Mouse (Mus musculus): ENCODE data around the gene Thnsl1.
"Not testable (repeated sequence)": the region's sequence is repeated elsewhere in the genome, so short reads cannot be mapped to it uniquely, and the experiment has no call there.

Thnsl1 gene

GRCm38 (mm10) chr2:21236846-21237245 is 31.3 kb downstream of the Thnsl1 start:
- no peak for DNase-seq (ENCODE audit: low read depth, low spot score)

- not testable (repeated sequence) for DNase-seq (ENCODE audit: low read depth, low spot score)
Measured at GRCm38 (mm10) chr2:21244104-21244503, 38.6 kb downstream of the Thnsl1 start.

GRCm38 (mm10) chr2:21244986-21245385 is 39.5 kb downstream of the Thnsl1 start:
- no peak for DNase-seq (ENCODE audit: low read depth, low spot score)

GRCm38 (mm10) chr2:21245477-21246102 is 40.1 kb downstream of the Thnsl1 start:
- no peak for DNase-seq (ENCODE audit: low read depth, low spot score)

GRCm38 (mm10) chr2:21253644-21254043 is 48.1 kb downstream of the Thnsl1 start:
- DNase-seq (ENCODE audit: low read depth, low spot score): no peak

- no peak for DNase-seq (ENCODE audit: low read depth, low spot score)
Measured at GRCm38 (mm10) chr2:21254308-21254707, 48.8 kb downstream of the Thnsl1 start.

- no peak for DNase-seq (ENCODE audit: low read depth, low spot score)
Measured at GRCm38 (mm10) chr2:21258281-21258680, 52.8 kb downstream of the Thnsl1 start.

GRCm38 (mm10) chr2:21259081-21259480 is 53.6 kb downstream of the Thnsl1 start:
- DNase-seq (ENCODE audit: low read depth, low spot score): no peak

- DNase-seq (ENCODE audit: low read depth, low spot score): no peak
Measured at GRCm38 (mm10) chr2:21260060-21260459, 54.5 kb downstream of the Thnsl1 start.

- DNase-seq (ENCODE audit: low read depth, low spot score): peak; percentile 82
Measured at GRCm38 (mm10) chr2:21261370-21262006, 56.0 kb downstream of the Thnsl1 start.

GRCm38 (mm10) chr2:21264031-21264430 is 58.5 kb downstream of the Thnsl1 start:
- no peak for DNase-seq (ENCODE audit: low read depth, low spot score)

All from skeletal muscle tissue, adult 2 months (tissue).